Mouse (Mus musculus) thymus, postnatal 36 days (tissue): ENCODE measurements around the gene Ostm1.
A peak's percentile ranks its signal among the peaks of the same experiment; 100 is the strongest.

Source experiments
- DNase-seq, 2 experiments: peaks; one replicate each; pipeline ENCODE4 v3.0.0; 2022; ENCODE audit warnings: mixed read lengths in 2 of 2

Gene Ostm1

DNA sequence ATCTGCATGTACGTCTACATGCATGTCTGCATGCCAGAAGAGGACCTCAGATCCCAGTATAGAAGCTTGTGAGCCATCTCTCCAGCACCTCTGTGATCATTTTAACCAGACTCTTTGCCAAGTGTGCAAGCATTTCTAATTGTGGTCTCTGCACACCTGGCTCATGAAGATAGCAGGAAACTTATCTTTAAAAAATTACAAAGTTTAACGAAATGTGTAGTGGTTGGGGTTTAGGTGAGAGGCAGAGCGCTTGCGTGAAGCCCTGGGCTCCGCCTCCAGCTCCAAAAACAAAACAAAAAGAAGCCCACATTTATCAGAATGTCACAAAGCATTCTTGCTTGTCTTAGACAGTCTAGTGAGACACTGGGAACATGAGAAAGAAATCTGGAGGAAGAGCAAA, 104.3 kb downstream of the Ostm1 start:
- DNase-seq, result peak in 1 of 2 experiments; percentile 26

DNA sequence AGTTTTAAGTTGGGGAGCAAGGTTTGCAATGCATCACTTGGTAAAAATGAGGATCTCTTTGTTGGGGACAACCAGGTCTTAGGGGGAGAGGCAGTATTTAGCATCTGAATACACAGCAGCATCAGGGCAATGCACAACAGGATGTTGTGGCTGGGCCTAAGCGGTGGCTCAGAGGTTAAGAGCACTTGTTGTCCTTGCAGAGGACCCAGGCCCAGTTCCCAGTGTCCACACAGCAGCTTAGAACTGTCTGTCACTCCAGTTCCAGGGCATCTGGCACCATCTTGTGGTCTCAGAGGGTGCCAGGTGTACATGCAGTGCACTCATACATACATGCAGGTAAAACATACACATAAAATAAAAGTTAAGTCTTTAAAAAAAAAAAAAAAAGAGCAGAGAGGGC, 106.1 kb downstream of the Ostm1 start:
- no peak for DNase-seq

DNA sequence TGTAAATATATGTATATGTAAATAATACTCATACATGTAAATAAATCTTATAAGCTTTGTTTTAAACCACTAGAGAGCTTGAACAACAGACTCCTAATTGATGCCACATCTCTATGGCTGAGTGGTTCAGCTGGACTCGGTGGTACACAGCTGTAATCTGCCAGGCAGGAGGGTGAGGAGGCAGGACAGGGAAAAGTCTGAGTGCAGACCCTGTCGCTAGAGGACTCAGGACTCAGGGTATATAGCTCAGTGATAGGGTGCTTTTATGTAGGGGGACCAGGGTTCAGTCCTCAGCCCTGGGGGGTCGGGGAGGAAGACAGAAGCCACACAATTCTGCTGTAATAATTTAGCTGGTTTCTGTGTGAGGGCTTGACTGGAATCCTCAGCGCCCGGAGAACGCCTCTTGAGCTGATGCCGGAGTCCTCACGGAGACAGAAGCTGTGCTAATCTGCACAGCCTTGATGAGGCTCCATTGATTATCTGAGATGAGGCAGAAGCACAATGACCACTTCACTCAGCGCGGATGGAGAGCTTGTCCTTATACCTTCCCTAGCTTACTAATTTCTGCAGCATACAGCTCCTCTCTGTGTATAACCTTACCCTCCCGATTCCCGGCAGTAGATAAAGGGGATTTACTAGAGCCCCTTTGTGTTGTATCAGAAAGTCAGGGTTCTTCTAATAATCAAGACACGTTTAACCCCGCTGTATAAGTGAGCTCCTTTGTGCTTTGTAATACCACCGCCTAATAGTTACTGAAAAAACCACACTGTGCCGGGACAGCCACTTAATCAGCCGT, 106.8 kb downstream of the Ostm1 start:
- DNase-seq, result no peak

DNA sequence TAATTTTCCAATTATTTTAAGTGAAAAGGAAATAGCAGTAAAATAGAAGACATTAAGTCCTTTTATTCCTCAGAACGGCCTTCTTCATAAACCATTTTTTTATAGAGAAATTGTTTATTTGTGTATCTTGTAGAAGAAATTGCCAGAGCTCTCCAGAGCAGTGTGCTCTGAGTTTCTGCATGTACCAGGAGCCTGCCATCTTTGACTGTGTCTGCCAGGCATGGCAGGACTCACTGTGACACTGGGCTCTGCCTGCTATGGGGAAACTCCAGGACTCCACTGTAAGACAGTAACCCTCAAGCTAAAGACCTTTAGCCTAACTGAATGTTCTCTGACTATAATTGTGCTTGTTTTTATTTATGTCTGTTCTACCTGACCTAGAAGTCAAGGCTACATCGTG, 107.4 kb downstream of the Ostm1 start:
- no peak for DNase-seq

DNA sequence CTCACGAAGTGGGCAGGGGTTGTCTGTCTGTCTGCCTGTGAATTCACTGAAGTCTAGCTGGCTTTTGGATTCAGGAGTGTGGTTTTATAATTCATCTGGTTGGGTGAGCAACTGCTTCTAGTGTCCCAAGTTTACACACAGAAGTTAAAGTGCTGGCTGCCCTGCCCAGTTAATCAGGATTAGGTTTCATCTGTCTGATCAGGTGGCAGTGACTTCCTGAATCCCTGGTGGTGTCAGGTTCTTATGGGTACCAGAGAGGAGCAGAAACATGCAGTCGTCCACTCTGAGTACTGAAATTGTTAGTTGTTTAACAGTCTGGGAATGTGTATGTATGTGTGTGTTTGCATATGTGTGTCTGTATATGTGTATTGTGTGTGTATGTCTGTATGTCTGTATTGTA, 108.5 kb downstream of the Ostm1 start:
- DNase-seq, result no peak

DNA sequence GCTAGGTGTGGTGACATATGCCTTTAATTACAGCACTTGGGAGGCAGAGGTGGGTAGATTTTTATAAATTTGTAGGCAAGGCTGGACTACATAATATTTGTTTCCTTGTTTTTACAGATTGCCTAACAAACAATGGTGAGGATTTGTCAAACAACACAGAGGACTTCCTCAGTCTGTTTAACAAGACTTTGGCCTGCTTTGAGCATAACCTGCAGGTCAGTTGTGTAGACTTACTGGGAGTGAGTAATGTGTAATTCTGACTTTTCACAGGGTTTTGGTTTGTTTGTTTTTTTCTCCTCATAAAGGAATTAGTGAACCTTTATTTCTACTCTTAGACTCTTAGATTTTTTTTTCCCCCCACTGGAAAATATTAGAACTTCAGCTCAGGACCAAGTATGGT, 109.2 kb downstream of the Ostm1 start:
- DNase-seq, result no peak

DNA sequence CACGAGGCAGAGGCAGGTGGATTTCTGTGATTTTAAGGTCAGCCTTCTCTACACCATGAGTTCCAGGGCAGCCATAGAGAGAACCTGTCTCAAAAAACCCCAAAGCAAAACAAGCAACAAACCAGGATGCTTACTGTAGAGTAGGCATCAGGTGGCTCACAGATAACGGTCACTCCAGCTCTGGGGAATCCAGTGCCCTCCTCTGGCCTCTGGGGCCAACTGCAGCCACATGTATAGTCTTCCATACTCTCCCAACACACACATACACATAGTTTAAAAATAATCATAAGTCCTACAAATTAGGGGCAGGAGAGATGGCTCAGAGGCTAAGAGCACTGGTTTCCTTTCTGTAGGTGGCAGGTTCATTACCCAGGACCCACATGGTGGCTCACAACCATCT, 109.9 kb downstream of the Ostm1 start:
- DNase-seq, result no peak

DNA sequence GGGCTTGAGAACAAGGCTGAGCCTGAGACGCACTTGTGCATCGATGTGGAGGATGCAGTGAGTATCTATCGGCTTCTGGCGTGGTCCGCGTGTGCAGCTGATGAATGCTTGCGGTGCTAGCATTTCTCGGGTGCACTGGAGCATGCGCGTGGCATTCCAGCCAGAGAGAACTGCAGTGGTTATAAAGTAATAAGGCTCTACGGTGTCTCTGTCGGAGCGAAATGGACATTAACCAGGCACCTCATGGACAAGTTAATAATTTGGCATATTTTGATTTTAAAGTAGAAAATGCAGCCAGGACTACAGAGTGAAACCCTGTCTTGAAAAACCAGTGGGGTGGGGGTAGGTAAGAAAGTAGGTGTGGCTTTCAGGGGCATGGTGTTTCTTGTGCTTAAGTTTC, 112.7 kb downstream of the Ostm1 start:
- no peak for DNase-seq

DNA sequence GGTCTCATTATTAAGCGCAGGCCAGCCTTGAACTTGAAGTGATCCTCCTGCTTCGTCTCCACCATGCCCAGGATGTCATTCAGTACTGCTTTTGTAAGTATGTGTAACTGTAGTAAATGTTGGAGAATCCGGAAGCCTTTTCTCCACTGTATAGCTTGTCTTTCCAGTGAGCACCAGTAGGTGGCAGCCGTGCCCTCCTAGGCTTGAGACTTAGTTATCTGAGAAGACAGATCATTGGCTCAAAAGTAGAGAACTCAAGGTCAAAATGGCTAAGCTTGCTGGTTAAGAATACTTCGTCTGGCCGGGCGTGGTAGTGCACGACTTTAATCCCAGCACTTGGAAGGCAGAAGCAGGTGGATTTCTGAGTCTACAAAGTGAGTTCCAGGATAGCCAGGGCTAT, 113.4 kb downstream of the Ostm1 start:
- DNase-seq, result peak; percentile 82 to 86

DNA sequence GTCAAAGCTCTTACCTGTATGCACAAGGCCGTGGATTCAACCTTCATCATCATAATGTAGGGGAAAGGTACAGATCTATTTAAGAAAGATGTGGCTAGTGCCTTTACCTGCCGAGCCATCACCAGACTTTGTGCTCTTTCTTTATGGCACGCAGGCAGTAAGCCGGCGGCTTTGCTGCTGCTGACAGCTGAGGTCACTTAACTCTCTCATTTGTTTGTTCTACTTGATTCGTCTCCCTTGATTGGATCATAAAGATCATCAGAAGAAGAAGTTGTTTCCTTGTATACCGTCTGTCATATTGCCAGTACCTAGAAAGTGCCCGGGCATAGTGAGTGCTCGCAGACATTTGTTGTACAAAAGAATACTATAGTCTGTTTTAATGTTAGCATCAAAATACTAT, 114.8 kb downstream of the Ostm1 start:
- DNase-seq, result peak; percentile 26

DNA sequence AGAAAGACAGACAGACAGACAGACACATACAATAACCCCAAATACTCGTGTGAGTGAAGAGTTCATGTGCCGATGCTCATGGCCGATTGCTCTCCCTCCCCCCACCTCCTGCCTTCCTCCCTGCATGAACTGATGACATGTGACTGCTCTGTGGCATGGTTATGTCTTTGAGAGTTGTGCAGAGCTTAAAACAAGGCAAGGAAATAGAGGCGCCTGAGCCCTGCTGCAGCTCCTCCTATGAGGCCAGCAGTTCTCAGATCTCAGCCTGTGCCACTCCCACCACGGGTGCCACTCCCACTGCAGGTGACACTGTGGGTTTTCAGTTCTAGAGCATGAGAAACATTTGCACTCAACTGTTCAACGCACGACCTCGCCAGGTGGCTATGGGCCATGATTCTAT, 115.4 kb downstream of the Ostm1 start:
- peak; percentile 89 to 96 for DNase-seq

DNA sequence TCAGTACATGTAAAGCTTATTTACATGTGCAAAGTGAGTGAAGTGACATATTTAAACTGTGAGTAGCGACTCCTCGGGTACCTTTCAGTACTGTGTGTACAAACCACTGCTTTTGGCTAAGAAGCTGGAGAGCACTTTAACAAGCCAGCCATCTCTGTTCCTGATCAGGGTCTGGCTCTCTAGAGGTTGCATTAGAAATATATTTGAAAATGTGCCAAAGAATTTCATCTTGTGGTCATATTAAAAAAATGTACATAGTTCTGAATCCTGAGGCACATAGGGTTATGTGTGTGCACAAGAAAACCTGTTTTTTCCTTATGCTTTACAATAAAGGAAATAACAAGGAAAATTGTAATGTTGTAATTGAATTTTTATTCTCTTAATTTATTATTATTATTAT, 118.5 kb downstream of the Ostm1 start:
- no peak for DNase-seq

DNA sequence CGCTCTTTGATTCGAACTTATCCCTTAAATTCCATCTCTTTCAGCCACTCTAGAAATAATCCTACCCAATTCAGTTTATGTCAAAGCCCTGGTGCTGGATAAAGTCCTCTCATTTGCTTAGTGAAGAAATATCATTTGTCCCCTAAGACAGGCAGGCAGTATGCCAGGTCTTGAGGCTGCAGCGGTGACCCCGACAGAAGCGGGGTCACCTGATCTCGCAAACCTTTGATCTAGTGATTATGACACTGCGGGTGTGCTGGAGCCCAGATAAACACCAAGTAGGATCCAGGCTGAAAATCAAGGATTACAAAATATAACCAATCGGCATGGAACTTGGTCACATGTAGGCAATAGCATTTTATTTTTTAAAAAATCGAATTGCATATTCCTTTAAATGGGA, 131.1 kb downstream of the Ostm1 start:
- no peak for DNase-seq

DNA sequence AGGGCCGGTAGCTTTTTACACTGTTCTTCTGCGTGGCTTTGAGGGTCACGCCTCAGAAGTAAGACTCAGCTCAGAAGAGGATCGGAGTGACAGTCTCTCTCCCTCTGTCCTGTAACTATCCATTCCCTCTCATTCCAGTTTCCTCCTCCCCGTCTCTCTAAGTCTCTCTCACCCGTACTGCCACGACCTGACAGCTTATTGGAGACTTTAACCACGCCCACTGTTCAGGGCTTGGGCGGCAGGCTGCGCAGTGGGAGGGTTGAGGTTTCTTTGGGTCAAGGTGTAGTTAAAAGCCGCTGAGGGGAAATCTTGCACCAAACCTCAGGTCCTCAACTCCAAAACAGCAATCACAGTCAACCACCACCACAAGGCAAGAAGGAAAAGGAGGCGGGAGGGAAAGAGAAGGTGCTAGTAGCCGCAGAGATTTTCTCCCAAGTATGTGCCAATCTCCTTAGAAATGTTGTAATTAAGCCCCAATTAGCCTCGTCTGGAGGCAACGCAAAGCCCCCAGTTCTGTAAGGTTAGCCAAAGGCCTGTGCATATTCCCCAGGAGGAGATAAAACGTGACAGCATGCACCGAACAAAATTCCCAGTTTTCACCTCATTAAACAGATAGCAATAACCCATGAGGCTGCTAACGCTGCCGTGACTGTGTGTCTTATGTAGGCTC, 131.9 kb downstream of the Ostm1 start:
- no peak for DNase-seq

DNA sequence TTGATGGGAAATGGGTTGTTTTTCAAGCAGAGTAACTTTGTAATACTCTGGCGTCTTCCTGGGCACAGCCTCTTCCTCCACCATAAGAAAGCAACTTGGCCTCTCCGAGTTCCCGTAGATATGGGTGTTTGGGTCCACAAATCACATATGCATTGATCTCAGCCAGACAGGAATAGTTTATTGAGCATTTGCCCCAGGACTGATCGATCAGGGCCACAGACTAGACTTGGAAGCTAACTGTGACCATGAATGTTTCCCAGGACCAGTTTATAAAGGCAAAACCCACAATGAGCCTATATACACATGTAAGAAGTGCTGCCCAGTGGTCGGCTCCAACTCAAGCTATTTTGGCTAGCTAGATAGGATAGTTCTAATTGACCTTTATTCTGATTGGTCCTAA, 138.5 kb downstream of the Ostm1 start:
- DNase-seq, result no peak

DNA sequence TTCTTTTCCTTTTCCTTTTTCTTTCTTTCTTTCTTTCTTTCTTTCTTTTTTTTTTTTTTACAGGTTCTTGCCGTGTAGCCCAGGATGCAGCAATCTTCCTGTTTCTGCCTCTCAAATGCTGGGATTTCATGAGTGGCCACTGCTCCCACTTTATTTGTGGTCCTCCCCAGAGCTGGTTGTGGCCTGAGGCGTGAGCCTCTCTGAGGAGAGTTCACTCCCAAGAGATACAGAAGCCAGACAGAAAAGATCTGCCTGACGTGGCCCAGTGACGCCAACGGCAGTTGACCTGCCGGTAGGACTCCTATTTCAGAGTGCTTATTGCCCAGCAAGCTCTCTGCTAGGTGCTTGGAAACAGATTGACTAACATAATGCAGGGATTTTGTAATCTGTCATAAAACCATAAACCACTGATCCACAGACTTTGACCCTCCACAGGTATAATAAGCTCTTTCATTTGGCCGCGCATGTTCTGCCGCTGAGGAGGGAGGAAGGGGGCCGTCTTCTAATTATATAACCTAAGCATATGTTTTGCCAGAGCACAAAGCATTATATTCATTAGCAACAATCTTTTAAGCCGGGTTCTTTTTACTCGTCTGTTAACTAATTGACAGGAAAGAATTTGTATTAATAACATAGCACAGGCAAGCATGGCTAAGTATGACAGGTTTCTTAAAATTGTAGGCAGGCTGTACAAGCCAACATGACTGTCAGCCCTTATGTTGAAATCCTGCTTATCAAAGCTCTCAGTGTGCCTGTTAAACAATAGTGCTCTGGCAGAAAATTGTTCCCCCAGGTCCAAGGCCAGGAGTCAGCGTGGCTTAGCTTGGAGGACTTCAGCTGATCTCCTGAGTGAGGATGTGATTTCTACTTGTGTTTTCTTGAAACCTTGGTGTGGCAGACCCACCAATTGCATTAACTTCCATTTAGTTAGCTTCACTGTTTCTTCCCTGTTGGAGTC, 139.9 kb downstream of the Ostm1 start:
- DNase-seq, result no peak

DNA sequence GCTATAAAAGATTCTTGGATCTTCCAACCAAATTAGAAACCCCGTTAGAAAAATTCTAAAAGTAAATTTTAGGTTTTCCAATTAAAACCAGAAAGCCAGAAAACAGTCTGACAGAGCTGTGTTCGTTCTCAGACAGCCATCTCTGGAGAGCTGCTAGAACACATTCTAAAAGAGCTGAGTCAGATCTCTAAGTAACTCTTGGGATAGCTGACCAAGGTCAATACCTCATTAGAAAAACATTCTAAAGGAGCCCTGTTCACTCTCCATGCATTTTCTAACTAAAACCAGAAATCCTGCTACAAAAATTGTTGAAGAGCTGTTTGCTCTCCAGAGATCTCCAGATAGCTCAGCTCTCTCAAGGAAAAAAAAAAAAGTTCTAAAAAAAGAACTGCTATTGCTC, 146.0 kb downstream of the Ostm1 start:
- DNase-seq, result no peak

DNA sequence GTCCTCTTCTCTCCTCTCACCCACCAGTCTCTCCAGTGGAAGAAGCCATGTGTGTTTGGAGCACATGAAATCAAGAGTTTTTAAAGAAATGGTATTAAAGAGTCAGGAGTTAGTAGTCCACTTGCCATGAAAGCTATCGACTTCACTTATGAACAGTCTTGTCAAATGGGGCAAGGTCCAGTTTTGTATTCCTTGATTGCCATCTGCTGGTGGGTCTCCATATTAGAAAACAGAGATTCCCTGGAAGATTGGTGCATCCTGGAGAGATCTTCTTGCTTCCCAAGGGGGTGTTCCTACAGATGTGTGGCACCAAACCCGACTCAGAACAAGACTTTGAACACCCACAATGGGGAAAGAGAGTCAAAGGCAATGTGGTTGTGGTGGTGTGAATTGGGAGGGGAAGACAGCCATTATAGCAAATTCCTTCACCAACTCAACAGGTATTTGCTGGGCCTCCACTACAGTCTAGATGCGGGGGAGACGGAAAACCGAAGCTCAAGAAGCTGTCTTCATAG, 151.0 kb downstream of the Ostm1 start:
- DNase-seq, result peak; percentile 12 to 15

DNA sequence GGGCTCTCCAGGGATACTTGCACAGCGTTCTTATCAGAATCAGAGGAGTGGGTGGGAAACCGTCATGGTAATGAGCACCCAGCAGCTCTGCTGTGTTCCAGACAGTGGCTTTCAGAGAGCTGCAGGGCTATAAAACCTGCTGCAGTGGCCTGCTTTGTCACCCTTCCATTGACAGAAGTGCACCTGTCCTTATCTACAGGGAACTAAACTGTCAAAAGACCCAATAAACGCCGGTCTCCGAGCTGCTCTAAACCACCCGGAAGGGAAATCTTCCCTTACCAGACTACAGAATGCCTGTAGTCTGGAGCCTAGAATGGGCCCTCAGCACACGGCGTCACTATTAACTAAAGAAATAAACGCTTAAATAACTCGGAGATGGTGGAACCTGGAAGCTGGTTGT, 168.2 kb downstream of the Ostm1 start:
- DNase-seq, result no peak
